Mouse (Mus musculus): Measurements from ENCODE around the gene Efemp2.

DNA sequence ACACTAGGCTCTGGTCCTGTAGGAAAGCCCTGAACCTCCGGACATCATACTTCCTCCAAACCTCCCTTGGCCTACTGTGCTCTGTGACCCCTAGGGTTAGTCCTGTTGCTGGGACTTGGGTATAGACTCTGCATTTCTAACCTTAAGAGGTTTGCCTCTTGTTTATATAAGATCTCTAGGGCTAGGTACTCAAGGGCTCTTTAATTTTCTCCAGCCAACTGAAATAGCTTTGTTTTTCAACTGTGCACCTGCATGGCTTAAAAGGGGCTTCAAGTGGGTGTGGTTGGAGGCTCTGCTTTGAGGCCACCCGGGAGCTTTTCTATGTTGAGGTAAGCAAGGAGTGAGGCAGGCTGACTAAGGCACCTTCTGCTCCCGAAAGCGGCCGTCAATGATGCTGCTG lies 10.7 kb downstream of the Efemp2 start:
- TF ChIP-seq POLR2A (IDR thresholded peaks at IDR 0.05; ENCODE audit: insufficient read length, low read depth) (no peak), POLR2AphosphoS2 (IDR thresholded peaks at IDR 0.05; ENCODE audit: insufficient read length, low read depth) (no peak), E2F4 (IDR thresholded peaks at IDR 0.05; ENCODE audit: insufficient read depth) (no peak)

Data from myocyte (in vitro differentiated cells).